Mouse (Mus musculus) effector memory CD4-positive, alpha-beta T cell, adult 5 months (primary cell): ENCODE measurements around the gene Cfc1. TPM values are rescaled to one million over a fixed set of nuclear protein-coding genes. Genes with fewer than 3 reads are reported as not detected.

Experiments used
- polyA plus RNA-seq: library from polyadenylated mRNA; unstranded; fragments of 100-300 nt; shearing (Covaris generic); gene quantifications from one replicate; pipeline ENCODE4 v1.2.1, GENCODE M21; 2017

The Cfc1 gene
- polyA plus RNA-seq = not detected

GRCm38 (mm10) chr1:34535043-34535698 lies at the start of gene Cfc1:
Gene Cfc1, plus strand, starts transcription at chr1:34535648.

DNA sequence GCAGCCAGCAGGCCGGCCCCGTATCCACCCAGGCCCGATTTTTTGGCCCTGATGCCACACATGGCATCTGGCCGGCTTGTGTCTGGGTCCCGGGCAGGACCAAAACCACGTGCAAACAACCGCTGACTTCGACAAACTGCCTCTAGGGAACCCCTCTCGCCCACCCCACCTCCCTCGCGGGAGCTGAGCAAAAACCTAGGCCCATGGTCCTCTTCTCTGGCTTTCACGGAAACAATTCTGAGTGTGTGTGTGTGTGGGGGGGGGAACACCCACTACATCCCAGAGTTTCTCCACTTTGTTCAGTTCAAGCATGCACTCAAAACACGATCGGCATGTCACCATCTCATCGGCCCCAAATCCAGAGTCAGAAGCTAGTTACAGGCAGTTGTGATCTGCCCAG lies 25.4 kb downstream of the Cfc1 start, which contains the start of gene Prss40:
Gene Prss40 (minus strand): TSS at position 101 of the 400 bp plus-strand sequence.

GRCm38 (mm10) chr1:34578851-34579781 lies 43.7 kb downstream of the Cfc1 start, which contains the start of gene Amer3:
Gene Amer3, plus strand, starts transcription at chr1:34579657.

Other genes with a start within 250 kb of the Cfc1 start
- 30.7 TPM for gene Ccdc115, start 96.0 kb upstream of the Cfc1 start, polyA plus RNA-seq
- 129 TPM for gene Imp4, start 95.8 kb upstream of the Cfc1 start, polyA plus RNA-seq
- 194 TPM for gene Ptpn18, start 75.9 kb upstream of the Cfc1 start, polyA plus RNA-seq
- gene Prss39, start 37.2 kb upstream of the Cfc1 start, polyA plus RNA-seq = not detected
- gene Prss40, start 25.3 kb downstream of the Cfc1 start, polyA plus RNA-seq = not detected
- not detected for gene Amer3, start 44.0 kb downstream of the Cfc1 start, polyA plus RNA-seq